Mouse (Mus musculus): Measurements from ENCODE around the gene Il6ra. TPM values are rescaled to one million over a fixed set of nuclear protein-coding genes. Genes with fewer than 3 reads are reported as not detected.

Il6ra gene
- polyA plus RNA-seq, 1 experiment from 2014 or later: 1.9 TPM

DNA sequence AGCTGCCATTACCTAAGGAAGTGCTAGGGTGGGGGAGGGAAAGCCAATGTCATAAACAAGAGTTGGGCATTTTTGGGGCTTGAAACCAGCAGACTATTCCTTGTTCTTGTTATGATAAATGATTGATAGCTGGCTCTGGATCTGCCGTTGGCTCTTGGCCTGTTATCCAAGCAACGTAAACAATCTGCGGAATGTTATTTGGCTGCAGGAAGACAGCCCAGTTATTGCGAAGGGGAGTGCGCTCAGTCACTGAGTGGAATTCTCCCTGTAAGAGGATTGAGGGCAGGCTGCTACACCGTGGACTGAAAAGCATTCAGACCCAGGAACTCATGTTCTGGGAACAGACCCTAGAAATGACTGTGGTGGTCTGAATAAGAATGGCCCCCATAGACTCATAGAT lies 40.3 kb downstream of the Il6ra start:
- Histone ChIP-seq H3K4me1 (replicated peaks) (peaks cover 88% of the 10 kb centered on the region), H3K4me3 (replicated peaks) (peak overlapping the region; percentile 34), H3K27me3 (no peaks in the 10 kb centered on the region), H3K4me2 (peak overlapping the region; percentile 66), H3K27ac (peak overlapping the region; percentile 96), H3K36me3 (0 out of 2 replicates have a peak, but pooled peaks cover 5% of the 10 kb centered on the region), H3K9ac (peak overlapping the region; percentile 66; the same call in 1 of the 2 replicates), H3K9me3 (replicated peaks) (0 out of 2 replicates have a peak, but pooled peaks cover 7% of the 10 kb centered on the region)
- 80% methylated on average over 6 of the region's 6 CpGs for WGBS (ENCODE audit: insufficient replicate concordance)
- no peak for ATAC-seq (ENCODE audit: low read depth)
- DNase-seq: no peak

DNA sequence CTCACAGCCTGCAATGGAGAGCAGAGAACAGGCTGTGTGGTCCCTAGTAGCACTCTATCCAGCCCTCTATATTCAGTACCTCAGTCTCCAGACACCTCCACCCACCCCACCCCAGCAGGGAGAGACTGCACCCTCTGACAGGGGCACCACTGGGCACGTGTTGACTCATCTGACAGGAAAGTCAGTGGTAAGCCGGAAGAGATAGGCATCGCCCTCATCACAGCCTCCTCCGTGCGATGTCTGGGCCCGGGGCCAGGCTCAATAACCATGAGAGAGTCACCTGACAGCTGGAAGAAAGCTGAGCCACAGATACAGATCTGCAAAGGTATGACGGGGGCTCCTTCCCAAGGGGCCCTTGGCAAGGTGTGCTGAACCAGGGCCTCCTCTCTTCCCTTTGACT lies 40.8 kb downstream of the Il6ra start:
- H3K9ac ChIP-seq: peak overlapping the region; percentile 66; the same call in 1 of the 2 replicates

DNA sequence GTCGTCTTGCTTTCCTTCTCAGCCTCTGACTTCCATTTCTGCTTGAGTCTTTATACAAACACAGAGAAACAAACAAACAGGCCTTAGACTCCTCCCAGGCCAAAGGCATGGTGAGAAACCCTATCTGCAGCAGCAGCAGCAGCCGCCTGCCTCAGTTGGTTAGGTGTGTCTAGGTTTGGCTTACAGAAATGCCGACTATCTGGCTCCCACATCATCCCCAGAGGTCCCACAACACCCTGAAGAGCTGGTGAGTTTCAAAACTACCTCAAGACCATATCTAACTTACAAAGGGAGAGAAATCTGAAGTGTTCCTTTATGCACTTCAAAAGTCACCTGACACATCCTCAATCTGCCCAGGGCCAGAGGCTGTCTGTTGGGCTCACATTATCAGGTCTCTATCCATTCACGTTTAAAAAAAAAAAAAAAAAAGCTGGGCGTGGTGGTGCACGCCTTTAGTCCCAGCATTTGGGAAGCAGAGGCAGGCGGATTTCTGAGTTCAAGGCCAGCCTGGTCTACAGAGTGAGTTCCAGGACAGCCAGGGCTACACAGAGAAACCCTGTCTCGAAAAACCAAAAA lies 41.6 kb downstream of the Il6ra start:
- WGBS (ENCODE audit: insufficient replicate concordance): 27% methylated on average over 8 of the region's 8 CpGs
- peak overlapping the region; percentile 66 for H3K4me2 ChIP-seq
- H3K4me1 ChIP-seq (replicated peaks): peaks cover 76% of the 10 kb centered on the region

More for the DNA sequence above, 40.8 kb downstream of the Il6ra start:
- H3K4me1 ChIP-seq (replicated peaks): peaks cover 84% of the 10 kb centered on the region
- ATAC-seq (ENCODE audit: low read depth) (peak; percentile 81), DNase-seq (peak; percentile 26)
- no peaks in the 10 kb centered on the region for H3K27me3 ChIP-seq
- peak overlapping the region; percentile 66 for H3K4me2 ChIP-seq
- peak overlapping the region; percentile 96 for H3K27ac ChIP-seq
- 0 out of 2 replicates have a peak, but pooled peaks cover 5% of the 10 kb centered on the region for H3K36me3 ChIP-seq
- 36% methylated on average over 7 of the region's 7 CpGs for WGBS (ENCODE audit: insufficient replicate concordance)
- peak overlapping the region; percentile 34 for H3K4me3 ChIP-seq (replicated peaks)
- 0 out of 2 replicates have a peak, but pooled peaks cover 7% of the 10 kb centered on the region for H3K9me3 ChIP-seq (replicated peaks)

DNA sequence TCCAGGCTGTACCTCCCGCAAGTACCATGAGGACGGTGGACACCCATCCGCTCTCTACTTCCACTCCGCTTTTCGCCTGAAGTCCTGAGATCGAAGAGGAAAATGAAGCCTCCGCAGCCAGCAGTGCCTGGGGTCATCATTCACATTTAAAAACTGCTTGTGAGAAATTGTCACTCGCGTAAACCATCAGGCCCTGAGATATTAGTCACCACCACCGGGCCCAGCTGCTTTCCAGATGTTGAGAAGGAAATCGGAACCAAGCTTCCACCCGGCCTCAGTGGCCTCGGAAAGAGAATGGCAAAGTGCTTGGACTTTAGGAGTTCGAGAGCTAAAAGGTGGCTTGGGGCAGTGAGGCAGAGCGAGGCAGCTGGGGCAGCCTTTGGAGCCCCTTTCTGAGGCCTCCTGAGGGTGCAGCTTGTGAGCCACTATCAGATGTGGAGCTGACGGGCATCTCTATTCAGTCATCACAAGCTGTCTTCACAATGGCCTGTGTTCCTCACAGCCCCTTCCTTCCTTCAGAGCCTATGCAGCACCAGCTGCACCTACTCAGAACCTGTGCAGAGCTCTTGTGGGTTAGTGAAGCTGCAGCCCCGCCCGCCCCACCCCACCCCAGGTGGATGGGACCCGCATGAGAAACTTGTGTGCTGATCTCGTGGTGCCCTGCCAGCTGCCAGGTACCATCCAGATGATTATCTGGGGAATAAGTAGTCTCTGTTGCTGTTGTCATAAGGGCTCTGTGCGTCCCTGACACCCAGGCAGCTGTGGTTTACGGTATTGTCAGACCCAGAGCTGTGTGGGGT lies 42.3 kb downstream of the Il6ra start:
- Histone ChIP-seq H3K9me3 (replicated peaks) (0 out of 2 replicates have a peak, but pooled peaks cover 7% of the 10 kb centered on the region), H3K27ac (peak overlapping the region; percentile 96), H3K4me1 (replicated peaks) (peaks cover 70% of the 10 kb centered on the region), H3K4me2 (peak overlapping the region; percentile 66), H3K4me3 (replicated peaks) (peak overlapping the region; percentile 30), H3K9ac (peak overlapping the region; percentile 66), H3K36me3 (0 out of 2 replicates have a peak, but pooled peaks cover 5% of the 10 kb centered on the region), H3K27me3 (no peaks in the 10 kb centered on the region)
- peak; percentile 24 for DNase-seq
- peak; percentile 60 for ATAC-seq (ENCODE audit: low read depth)
- 59% methylated on average over 22 of the region's 22 CpGs for WGBS (ENCODE audit: insufficient replicate concordance)

More for the DNA sequence above, 41.6 kb downstream of the Il6ra start:
- Histone ChIP-seq H3K4me3 (replicated peaks) (peak overlapping the region; percentile 34), H3K27ac (peak overlapping the region; percentile 96), H3K27me3 (no peaks in the 10 kb centered on the region), H3K9ac (peak overlapping the region; percentile 66), H3K9me3 (replicated peaks) (0 out of 2 replicates have a peak, but pooled peaks cover 7% of the 10 kb centered on the region), H3K36me3 (0 out of 2 replicates have a peak, but pooled peaks cover 5% of the 10 kb centered on the region)
- peak; percentile 68 for DNase-seq
- ATAC-seq (ENCODE audit: low read depth): peak; percentile 91

DNA sequence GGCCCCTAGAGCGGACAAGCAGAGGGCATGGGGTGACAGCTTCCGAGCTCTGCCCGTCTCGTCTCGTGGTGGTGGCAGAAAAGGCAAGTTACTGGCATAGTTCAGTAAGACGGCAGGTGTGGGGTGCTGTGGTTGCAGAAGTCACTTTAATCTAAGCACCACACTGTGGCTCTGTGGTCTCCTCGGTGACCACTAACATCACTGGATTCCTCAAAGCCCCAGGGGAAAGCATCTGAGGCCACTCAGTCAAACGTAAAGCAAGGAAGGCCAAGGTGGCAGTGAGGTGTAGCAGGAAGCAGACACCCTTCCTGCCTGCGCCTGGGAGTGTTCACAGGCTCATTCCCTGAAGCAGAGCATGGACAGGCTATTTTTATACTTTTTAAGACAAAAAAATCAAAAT lies 43.4 kb downstream of the Il6ra start:
- 0 out of 2 replicates have a peak, but pooled peaks cover 5% of the 10 kb centered on the region for H3K36me3 ChIP-seq
- no peaks in the 10 kb centered on the region for H3K27me3 ChIP-seq
- 51% methylated on average over 9 of the region's 9 CpGs for WGBS (ENCODE audit: insufficient replicate concordance)
- H3K4me2 ChIP-seq: no peak overlapping the region
- DNase-seq (no peak), ATAC-seq (ENCODE audit: low read depth) (no peak)
- H3K9ac ChIP-seq: no peak overlapping the region
- H3K9me3 ChIP-seq (replicated peaks): 0 out of 2 replicates have a peak, but pooled peaks cover 7% of the 10 kb centered on the region
- H3K4me3 ChIP-seq (replicated peaks): no peak overlapping the region
- H3K4me1 ChIP-seq (replicated peaks): peaks cover 69% of the 10 kb centered on the region
- H3K27ac ChIP-seq: peak overlapping the region; percentile 45

DNA sequence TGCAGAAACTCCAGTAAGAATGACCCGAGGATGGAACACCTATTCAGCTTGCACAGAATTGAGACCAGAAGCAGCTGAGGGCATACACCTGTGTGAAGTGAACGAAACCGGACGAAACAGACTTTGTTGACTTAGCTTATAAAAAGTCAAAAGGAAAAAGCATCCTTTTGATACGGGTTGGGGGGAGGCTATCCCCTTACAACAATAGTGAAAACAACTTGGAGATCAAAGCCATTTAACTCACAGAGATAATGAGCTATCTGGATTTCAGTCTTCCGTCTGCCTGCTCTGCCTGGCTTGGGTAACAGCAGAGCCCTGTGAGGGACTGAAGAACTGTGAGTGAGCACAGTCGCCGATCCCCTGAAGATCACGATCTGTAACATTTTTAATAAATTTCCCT lies 44.0 kb downstream of the Il6ra start:
- WGBS (ENCODE audit: insufficient replicate concordance): 56% methylated on average over 9 of the region's 9 CpGs
- Histone ChIP-seq H3K4me1 (replicated peaks) (peaks cover 66% of the 10 kb centered on the region), H3K4me2 (no peak overlapping the region), H3K27me3 (no peaks in the 10 kb centered on the region), H3K27ac (peak overlapping the region; percentile 13; the same call in 1 of the 2 replicates), H3K36me3 (0 out of 2 replicates have a peak, but pooled peaks cover 5% of the 10 kb centered on the region), H3K9me3 (replicated peaks) (0 out of 2 replicates have a peak, but pooled peaks cover 7% of the 10 kb centered on the region), H3K9ac (no peak overlapping the region), H3K4me3 (replicated peaks) (no peak overlapping the region)
- no peak for DNase-seq
- no peak for ATAC-seq (ENCODE audit: low read depth)

DNA sequence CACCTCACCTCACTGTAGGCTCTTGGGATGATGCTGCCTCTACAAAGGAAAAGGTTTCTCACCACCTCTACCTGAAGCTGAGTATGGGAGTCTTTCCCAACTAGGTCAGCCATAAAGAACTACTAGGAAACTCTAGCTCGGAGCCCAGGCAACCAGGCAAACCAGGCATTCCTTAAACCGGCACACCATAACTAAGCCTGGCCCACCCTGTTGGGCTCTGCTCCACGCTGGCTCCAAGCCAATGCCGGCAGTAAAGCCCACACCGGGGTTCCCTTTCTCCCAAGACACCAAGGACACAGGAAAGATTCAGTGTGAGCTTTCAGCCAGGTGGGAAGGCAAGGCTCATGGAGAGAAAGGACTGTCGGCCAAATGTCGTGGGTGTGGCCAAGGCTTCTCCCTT lies 44.6 kb downstream of the Il6ra start:
- DNase-seq (no peak), ATAC-seq (ENCODE audit: low read depth) (no peak)
- Histone ChIP-seq H3K27ac (peak overlapping the region; percentile 13; the same call in 1 of the 2 replicates), H3K9ac (no peak overlapping the region), H3K4me3 (replicated peaks) (no peak overlapping the region), H3K9me3 (replicated peaks) (0 out of 2 replicates have a peak, but pooled peaks cover 7% of the 10 kb centered on the region), H3K4me1 (replicated peaks) (peaks cover 64% of the 10 kb centered on the region), H3K4me2 (no peak overlapping the region), H3K27me3 (no peaks in the 10 kb centered on the region), H3K36me3 (0 out of 2 replicates have a peak, but pooled peaks cover 5% of the 10 kb centered on the region)
- 51% methylated on average over 7 of the region's 7 CpGs for WGBS (ENCODE audit: insufficient replicate concordance)

DNA sequence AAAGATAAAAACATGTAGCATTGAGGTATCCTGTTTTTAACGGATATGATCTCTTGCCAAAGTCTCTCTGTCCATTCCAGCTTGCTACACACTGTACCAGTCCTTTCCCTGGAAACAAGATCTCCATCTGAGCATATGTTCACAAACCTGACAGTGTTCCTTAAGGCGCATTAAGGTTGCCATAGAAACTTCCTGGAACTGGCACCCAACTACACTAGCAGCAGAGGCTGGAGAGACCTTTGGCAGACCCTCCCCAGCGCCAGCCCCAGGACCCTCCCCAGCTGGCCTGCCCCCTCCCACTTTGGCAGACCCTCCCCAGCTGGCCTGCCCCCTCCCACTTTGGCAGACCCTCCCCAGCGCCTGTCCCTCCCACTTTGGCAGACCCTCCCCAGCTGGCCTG lies 45.3 kb downstream of the Il6ra start:
- peaks cover 60% of the 10 kb centered on the region for H3K4me1 ChIP-seq (replicated peaks)
- no peak overlapping the region for H3K4me3 ChIP-seq (replicated peaks)
- H3K9ac ChIP-seq: no peak overlapping the region
- 0 out of 2 replicates have a peak overlapping the region, but pooled peaks have one; percentile 19 for H3K27ac ChIP-seq
- H3K36me3 ChIP-seq: no peaks in the 10 kb centered on the region
- H3K4me2 ChIP-seq: no peak overlapping the region
- H3K27me3 ChIP-seq: no peaks in the 10 kb centered on the region
- no peak for ATAC-seq (ENCODE audit: low read depth)
- no peak for DNase-seq
- H3K9me3 ChIP-seq (replicated peaks): 0 out of 2 replicates have a peak, but pooled peaks cover 1% of the 10 kb centered on the region
- WGBS (ENCODE audit: insufficient replicate concordance): 81% methylated on average over 4 of the region's 4 CpGs

DNA sequence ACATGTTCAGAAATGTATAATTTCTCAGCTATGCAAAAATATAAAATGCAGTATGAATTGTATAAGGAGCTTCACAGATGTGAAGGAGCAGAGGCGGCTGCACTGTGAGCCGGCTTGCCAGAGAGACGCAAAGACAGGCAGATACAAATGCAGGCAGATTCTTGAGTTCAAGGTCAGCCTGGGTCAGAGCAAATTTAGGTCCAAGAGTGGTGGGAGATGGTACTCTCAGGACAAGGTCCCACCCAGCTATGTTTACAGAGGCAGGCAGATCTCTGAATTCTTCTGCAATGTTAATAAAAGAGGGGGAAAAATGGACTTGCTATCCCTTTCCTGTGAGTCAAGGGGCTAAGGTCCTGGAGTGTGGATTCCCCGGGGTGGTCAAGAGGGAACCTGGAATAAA lies 47.2 kb downstream of the Il6ra start:
- ATAC-seq (ENCODE audit: low read depth): no peak
- Histone ChIP-seq H3K27me3 (no peaks in the 10 kb centered on the region), H3K4me2 (no peak overlapping the region), H3K36me3 (no peaks in the 10 kb centered on the region), H3K9me3 (replicated peaks) (no peaks in the 10 kb centered on the region), H3K27ac (no peak overlapping the region; the same call in 1 of the 2 replicates), H3K9ac (no peak overlapping the region), H3K4me3 (replicated peaks) (no peak overlapping the region), H3K4me1 (replicated peaks) (peaks cover 51% of the 10 kb centered on the region)
- no peak for DNase-seq
- 80% methylated on average over 4 of the region's 4 CpGs for WGBS (ENCODE audit: insufficient replicate concordance)

DNA sequence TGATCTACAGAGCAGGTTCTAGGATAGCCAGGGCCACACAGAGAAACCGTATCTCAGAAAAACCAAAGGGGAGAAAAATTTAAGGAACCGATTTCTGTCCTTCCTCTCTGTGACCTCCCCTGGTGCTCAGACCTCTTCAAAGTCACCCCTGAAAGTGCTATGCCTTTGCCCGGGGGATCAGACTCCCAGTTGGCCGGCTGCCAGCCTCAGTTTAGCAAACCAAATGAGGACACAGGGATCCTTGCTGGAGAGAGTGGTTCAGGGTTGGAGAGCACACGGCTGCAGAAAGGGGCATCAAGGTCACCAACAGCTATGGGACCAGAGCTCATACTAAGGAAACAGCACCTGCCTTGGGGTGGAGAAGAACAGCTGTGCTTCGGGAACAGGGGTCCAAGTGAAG lies 48.0 kb downstream of the Il6ra start:
- Histone ChIP-seq H3K9me3 (replicated peaks) (no peaks in the 10 kb centered on the region), H3K27me3 (0 out of 2 replicates have a peak, but pooled peaks cover 4% of the 10 kb centered on the region), H3K36me3 (no peaks in the 10 kb centered on the region), H3K4me2 (no peak overlapping the region), H3K4me3 (replicated peaks) (no peak overlapping the region), H3K9ac (no peak overlapping the region), H3K4me1 (replicated peaks) (peaks cover 44% of the 10 kb centered on the region), H3K27ac (no peak overlapping the region)
- DNase-seq (no peak), ATAC-seq (ENCODE audit: low read depth) (no peak)
- 45% methylated on average over 6 of the region's 6 CpGs for WGBS (ENCODE audit: insufficient replicate concordance)

Data from liver, embryonic 13.5 days (tissue).